Mouse (Mus musculus) heart, embryonic 11.5 days (tissue): Measurements from ENCODE around the gene Phpt1. TPM values are rescaled to one million over a fixed set of nuclear protein-coding genes. Genes with fewer than 3 reads are reported as not detected.

Source experiments
- ATAC-seq: fragments of 200-750 bp; cut with Nextera tagmentation; replicated peaks from 2 replicates; pipeline ENCODE4 v1.8.0; 2017; ENCODE audit warnings: moderate library complexity; ENCODE audit not compliant: insufficient number of reproducible peaks, low FRiP score, low TSS enrichment
- H3K27ac ChIP-seq: fragments of 300-500 bp; sonication (generic); 2 replicates; pipeline ENCODE4 v1.5.1; 2014; ENCODE audit warnings: mild to moderate bottlenecking, low read depth, low read length
- H3K27me3 ChIP-seq: fragments of 300-500 bp; sonication (generic); 2 replicates; pipeline ENCODE4 v1.6.1; 2014; ENCODE audit warnings: mild to moderate bottlenecking, low read length, mixed read lengths; ENCODE audit not compliant: control insufficient read depth, insufficient read depth
- H3K36me3 ChIP-seq: fragments of 300-500 bp; sonication (generic); 2 replicates; pipeline ENCODE4 v1.6.1; 2014; ENCODE audit warnings: mild to moderate bottlenecking, low read length, moderate library complexity, mixed read lengths; ENCODE audit not compliant: control insufficient read depth, insufficient read depth
- H3K4me1 ChIP-seq: fragments of 300-500 bp; sonication (generic); 2 replicates; pipeline ENCODE4 v1.6.1; 2014; ENCODE audit warnings: low read length; ENCODE audit not compliant: control insufficient read depth, insufficient read depth
- H3K4me2 ChIP-seq: fragments of 300-500 bp; sonication (generic); 2 replicates; pipeline ENCODE4 v1.6.1; 2014; ENCODE audit warnings: mild to moderate bottlenecking, moderate library complexity
- H3K4me3 ChIP-seq: fragments of 300-500 bp; sonication (generic); 2 replicates; pipeline ENCODE4 v1.5.1; 2014; ENCODE audit warnings: low read depth, low read length
- H3K9ac ChIP-seq: fragments of 300-500 bp; sonication (generic); 2 replicates; pipeline ENCODE4 v1.6.1; 2014; ENCODE audit warnings: mild to moderate bottlenecking, low read depth, low read length, moderate library complexity
- H3K9me3 ChIP-seq: fragments of 300-500 bp; sonication (generic); replicated peaks from 2 replicates; pipeline ENCODE4 v1.6.1; 2016; ENCODE audit warnings: low read length; ENCODE audit not compliant: control insufficient read depth
- WGBS: fragments of 180-500 bp; shearing (Covaris S2); extraction: QIAGEN DNeasy Blood & Tissue Kit; methylation state at CpG from one replicate; pipeline ENCODE4 v1.1.7; 2014; ENCODE audit not compliant: insufficient replicate concordance; 5-methylcytosine and 5-hydroxymethylcytosine counted together
- polyA plus RNA-seq: library from polyadenylated mRNA; unstranded; fragments of >200 nt; fragmentation: Nextera tagmentation; extraction: Ambion mirVana; gene quantifications from 2 replicates; pipeline ENCODE4 v1.2.1, GENCODE M21; 2014

The Phpt1 gene
- polyA plus RNA-seq, 1 experiment from 2014 or later: 172 TPM

GRCm38 (mm10) chr2:25574136-25574535, 888 bp downstream of the Phpt1 start:
- peak overlapping the region; percentile 74 for H3K9ac ChIP-seq
- H3K4me3 ChIP-seq: peak overlapping the region; percentile 60
- peaks cover 35% of the 10 kb centered on the region for H3K27me3 ChIP-seq
- ATAC-seq: no peak
- WGBS: 14% methylated on average over 11 of the region's 11 CpGs
- H3K4me2 ChIP-seq: peak overlapping the region; percentile 83
- H3K4me1 ChIP-seq: peaks cover 40% of the 10 kb centered on the region
- H3K9me3 ChIP-seq: no peaks in the 10 kb centered on the region
- H3K36me3 ChIP-seq: 0 out of 2 replicates have a peak, but pooled peaks cover 7% of the 10 kb centered on the region
- H3K27ac ChIP-seq: peak overlapping the region; percentile 82; the same call in 1 of the 2 replicates

DNA sequence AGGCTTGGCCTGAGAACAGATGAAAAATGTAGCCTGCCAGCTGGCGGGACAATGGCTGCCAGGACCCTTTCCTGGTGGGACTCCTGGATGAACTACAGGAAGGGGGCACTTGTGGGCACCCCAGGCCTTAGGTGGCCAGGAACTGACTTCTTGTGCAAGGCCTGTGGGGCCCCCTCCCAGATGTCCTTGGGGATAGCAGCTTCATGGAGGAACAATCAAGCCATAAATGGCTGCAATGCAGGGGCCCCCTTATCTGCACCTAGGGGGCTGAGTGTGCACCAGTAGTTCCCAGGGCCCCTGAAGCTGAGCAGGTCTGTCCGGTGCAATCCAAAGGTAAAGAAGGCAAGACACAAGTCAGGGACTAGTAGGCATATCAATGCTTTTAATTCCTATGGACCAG, 2.0 kb downstream of the Phpt1 start:
- no peak overlapping the region for H3K4me3 ChIP-seq
- H3K36me3 ChIP-seq: 0 out of 2 replicates have a peak, but pooled peaks cover 8% of the 10 kb centered on the region
- no peak overlapping the region for H3K27ac ChIP-seq
- ATAC-seq: no peak
- 83% methylated on average over 2 of the region's 2 CpGs for WGBS
- peak overlapping the region; percentile 43; the same call in 1 of the 2 replicates for H3K9ac ChIP-seq
- H3K9me3 ChIP-seq: no peaks in the 10 kb centered on the region
- peaks cover 24% of the 10 kb centered on the region for H3K27me3 ChIP-seq
- H3K4me1 ChIP-seq: peaks cover 31% of the 10 kb centered on the region
- peak overlapping the region; percentile 83 for H3K4me2 ChIP-seq

DNA sequence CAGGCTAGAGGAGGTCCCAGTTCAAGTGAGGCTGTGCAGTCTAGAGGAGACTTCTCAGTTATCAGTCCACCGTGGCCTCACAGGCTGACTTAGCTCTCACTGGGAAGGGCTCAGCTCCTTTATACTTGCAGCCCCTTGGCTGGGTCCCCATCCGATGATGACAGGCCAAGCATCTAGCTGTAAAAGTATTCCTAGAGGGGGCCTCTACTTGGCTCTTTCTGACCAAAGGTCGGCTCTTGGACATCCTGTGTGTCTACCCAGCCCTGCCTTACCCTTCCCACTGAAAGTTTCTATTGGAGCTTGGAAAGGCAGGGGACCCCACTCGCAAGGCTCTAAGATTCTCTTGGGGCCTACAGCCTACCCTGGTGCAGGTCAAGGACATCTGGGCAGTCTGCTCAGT, 3.8 kb downstream of the Phpt1 start:
- peaks cover 5% of the 10 kb centered on the region for H3K27me3 ChIP-seq

GRCm38 (mm10) chr2:25569323-25569722, 5.7 kb downstream of the Phpt1 start:
- Histone ChIP-seq H3K4me1 (peaks cover 15% of the 10 kb centered on the region), H3K27ac (no peak overlapping the region), H3K9ac (no peak overlapping the region), H3K27me3 (no peaks in the 10 kb centered on the region), H3K36me3 (peaks cover 17% of the 10 kb centered on the region), H3K4me2 (no peak overlapping the region), H3K4me3 (no peak overlapping the region), H3K9me3 (no peaks in the 10 kb centered on the region)
- 87% methylated on average over 3 of the region's 3 CpGs for WGBS
- ATAC-seq: no peak

More for the DNA sequence above, 3.8 kb downstream of the Phpt1 start:
- H3K4me3 ChIP-seq: no peak overlapping the region
- no peak overlapping the region for H3K9ac ChIP-seq
- no peaks in the 10 kb centered on the region for H3K9me3 ChIP-seq
- no peak overlapping the region for H3K4me2 ChIP-seq
- H3K27ac ChIP-seq: no peak overlapping the region
- peaks cover 21% of the 10 kb centered on the region for H3K4me1 ChIP-seq
- ATAC-seq: no peak
- H3K36me3 ChIP-seq: peaks cover 11% of the 10 kb centered on the region; the same call in 1 of the 2 replicates
- WGBS: 83% methylated on average over 4 of the region's 4 CpGs

GRCm38 (mm10) chr2:25568473-25569019, 6.5 kb downstream of the Phpt1 start:
- WGBS: 90% methylated on average over 6 of the region's 6 CpGs
- Histone ChIP-seq H3K9me3 (no peaks in the 10 kb centered on the region), H3K27me3 (no peaks in the 10 kb centered on the region), H3K4me1 (peaks cover 9% of the 10 kb centered on the region), H3K36me3 (peaks cover 22% of the 10 kb centered on the region), H3K4me3 (no peak overlapping the region), H3K9ac (no peak overlapping the region), H3K4me2 (no peak overlapping the region), H3K27ac (no peak overlapping the region)
- no peak for ATAC-seq

- Histone ChIP-seq H3K27me3 (no peaks in the 10 kb centered on the region), H3K4me2 (no peak overlapping the region), H3K27ac (no peak overlapping the region), H3K9ac (no peak overlapping the region), H3K4me1 (no peaks in the 10 kb centered on the region), H3K36me3 (peaks cover 40% of the 10 kb centered on the region), H3K4me3 (no peak overlapping the region), H3K9me3 (no peaks in the 10 kb centered on the region)
- WGBS: 79% methylated on average over 6 of the region's 6 CpGs
- no peak for ATAC-seq
Measured at GRCm38 (mm10) chr2:25566558-25566957, 8.5 kb downstream of the Phpt1 start.

DNA sequence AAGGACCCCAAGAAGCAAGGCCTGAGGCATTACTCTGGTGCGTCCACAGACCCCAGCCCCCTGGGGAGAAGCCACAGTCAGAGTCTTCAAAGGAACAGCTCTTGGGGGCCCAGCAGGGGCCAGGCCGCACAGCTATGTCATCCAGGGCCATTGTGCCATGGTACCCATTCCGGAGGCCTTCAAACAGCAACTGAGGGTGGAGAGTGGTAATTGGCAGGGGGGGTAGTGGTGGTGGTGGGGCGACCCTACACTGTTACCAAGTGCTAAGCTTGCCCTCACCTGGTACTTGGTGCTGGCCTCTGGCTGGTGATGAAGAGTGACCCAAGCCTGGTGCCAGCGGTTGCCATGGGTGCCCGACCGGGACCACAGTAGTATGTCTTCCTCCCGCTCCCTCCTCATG, 9.3 kb downstream of the Phpt1 start:
- H3K27ac ChIP-seq: no peak overlapping the region
- no peak overlapping the region for H3K9ac ChIP-seq
- no peak for ATAC-seq
- H3K9me3 ChIP-seq: no peaks in the 10 kb centered on the region
- WGBS: 91% methylated on average over 8 of the region's 8 CpGs
- H3K4me2 ChIP-seq: no peak overlapping the region
- no peaks in the 10 kb centered on the region for H3K27me3 ChIP-seq
- H3K36me3 ChIP-seq: peaks cover 46% of the 10 kb centered on the region
- no peak overlapping the region for H3K4me3 ChIP-seq
- H3K4me1 ChIP-seq: no peaks in the 10 kb centered on the region

GRCm38 (mm10) chr2:25561946-25562345, 13.1 kb downstream of the Phpt1 start:
- WGBS: 72% methylated on average over 9 of the region's 9 CpGs
- ATAC-seq: no peak

GRCm38 (mm10) chr2:25560551-25560950, 14.5 kb downstream of the Phpt1 start:
- Histone ChIP-seq H3K36me3 (peaks cover 41% of the 10 kb centered on the region), H3K27ac (no peak overlapping the region), H3K9ac (no peak overlapping the region), H3K9me3 (no peaks in the 10 kb centered on the region), H3K27me3 (no peaks in the 10 kb centered on the region), H3K4me2 (no peak overlapping the region), H3K4me3 (no peak overlapping the region), H3K4me1 (peaks cover 8% of the 10 kb centered on the region)
- 91% methylated on average over 8 of the region's 8 CpGs for WGBS
- no peak for ATAC-seq

More at GRCm38 (mm10) chr2:25561946-25562345, 13.1 kb downstream of the Phpt1 start:
- H3K27ac ChIP-seq: no peak overlapping the region
- no peak overlapping the region for H3K4me3 ChIP-seq
- H3K27me3 ChIP-seq: no peaks in the 10 kb centered on the region
- H3K36me3 ChIP-seq: peaks cover 42% of the 10 kb centered on the region
- no peak overlapping the region for H3K9ac ChIP-seq
- no peaks in the 10 kb centered on the region for H3K9me3 ChIP-seq
- peaks cover 8% of the 10 kb centered on the region for H3K4me1 ChIP-seq
- no peak overlapping the region for H3K4me2 ChIP-seq
